Mouse (Mus musculus): ENCODE data around the gene Gne. TPM values are rescaled to one million over a fixed set of nuclear protein-coding genes. Genes with fewer than 3 reads are reported as not detected.
"Not testable (repeated sequence)": the region's sequence is repeated elsewhere in the genome, so short reads cannot be mapped to it uniquely, and the experiment has no call there.

The Gne gene
- polyA plus RNA-seq, 1 experiment: 11.5 TPM

DNA sequence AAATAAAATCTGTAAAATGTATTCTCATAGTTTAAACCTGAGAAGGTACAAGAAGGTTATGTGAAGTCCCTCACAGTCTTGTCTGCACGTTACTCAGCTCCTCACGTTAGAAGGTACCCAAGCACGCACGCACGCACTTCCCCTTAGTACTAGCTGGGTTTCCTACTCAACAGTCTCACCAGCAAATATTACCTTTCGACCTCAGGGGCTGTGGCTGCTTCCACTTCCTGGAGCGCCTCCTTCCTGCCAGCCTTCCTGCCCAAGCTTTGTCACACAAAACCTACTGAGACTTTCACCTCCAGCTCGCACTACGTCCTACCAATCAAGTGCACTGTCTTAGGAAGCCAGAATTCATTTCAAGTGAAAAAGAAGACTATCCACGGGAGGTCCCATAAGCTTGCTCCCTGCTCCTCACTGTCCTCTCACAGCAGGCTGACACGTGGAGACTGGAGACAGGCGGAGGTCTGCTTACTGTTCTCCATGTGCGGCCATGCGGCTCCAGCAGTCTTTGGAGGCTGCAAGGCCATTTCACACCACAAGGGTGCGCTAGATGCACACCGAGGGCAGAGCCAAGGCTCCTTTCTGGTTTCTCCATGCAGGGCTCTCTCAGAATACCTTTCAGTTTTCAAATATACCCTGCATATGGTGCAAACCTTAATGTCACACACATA is 18.5 kb downstream of the Gne start:
- TF ChIP-seq CTCF (IDR thresholded peaks at IDR 0.05; ENCODE audit: low read depth, low read length) (peak; percentile 94), POLR2A (IDR thresholded peaks at IDR 0.05; ENCODE audit: borderline replicate concordance, low read depth, low read length) (no peak)
- Histone ChIP-seq H3K4me1 (ENCODE audit: control insufficient read depth, insufficient read depth, low read length) (peaks cover 4% of the 10 kb centered on the region), H3K27ac (ENCODE audit: insufficient read depth, low read depth, low read length) (no peak overlapping the region), H3K4me3 (ENCODE audit: insufficient read depth, low read length) (peak overlapping the region; percentile 45)

DNA sequence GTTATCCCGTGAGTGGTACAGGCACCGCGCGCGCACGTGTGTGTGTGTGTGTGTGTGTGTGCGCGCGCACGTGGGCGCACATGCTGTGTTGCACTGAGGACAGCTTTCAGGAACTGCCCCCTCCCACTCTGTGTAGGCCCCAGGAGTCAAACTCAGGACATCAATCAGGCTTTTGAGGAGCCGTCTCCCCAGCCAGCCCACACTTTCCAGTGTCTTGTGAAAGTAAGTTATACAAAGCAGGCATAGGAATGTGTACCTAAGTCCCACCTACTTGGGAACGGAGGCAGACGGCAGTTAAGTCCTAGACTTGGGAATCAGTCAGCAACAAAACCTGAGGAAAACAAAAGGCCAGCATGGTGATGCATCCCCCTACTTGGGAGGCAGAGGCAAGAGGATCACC is 21.2 kb downstream of the Gne start:
- H3K4me1 ChIP-seq (ENCODE audit: control insufficient read depth, insufficient read depth, low read length): peaks cover 4% of the 10 kb centered on the region
- TF ChIP-seq POLR2A (IDR thresholded peaks at IDR 0.05; ENCODE audit: borderline replicate concordance, low read depth, low read length): no peak
- no peak for TF ChIP-seq CTCF (IDR thresholded peaks at IDR 0.05; ENCODE audit: low read depth, low read length)
- H3K4me3 ChIP-seq (ENCODE audit: insufficient read depth, low read length): no peak overlapping the region
- no peak overlapping the region for H3K27ac ChIP-seq (ENCODE audit: insufficient read depth, low read depth, low read length)

- Histone ChIP-seq H3K4me1 (ENCODE audit: control insufficient read depth, insufficient read depth, low read length) (peaks cover 4% of the 10 kb centered on the region), H3K4me3 (ENCODE audit: insufficient read depth, low read length) (no peak overlapping the region), H3K27ac (ENCODE audit: insufficient read depth, low read depth, low read length) (no peak overlapping the region)
- TF ChIP-seq POLR2A (IDR thresholded peaks at IDR 0.05; ENCODE audit: borderline replicate concordance, low read depth, low read length) (no peak), CTCF (IDR thresholded peaks at IDR 0.05; ENCODE audit: low read depth, low read length) (no peak)
Measured at GRCm38 (mm10) chr4:44062062-44062461, 21.9 kb downstream of the Gne start.

- H3K27ac ChIP-seq (ENCODE audit: insufficient read depth, low read depth, low read length): no peak overlapping the region
- H3K4me3 ChIP-seq (ENCODE audit: insufficient read depth, low read length): no peak overlapping the region
- H3K4me1 ChIP-seq (ENCODE audit: control insufficient read depth, insufficient read depth, low read length): no peaks in the 10 kb centered on the region
- TF ChIP-seq CTCF (IDR thresholded peaks at IDR 0.05; ENCODE audit: low read depth, low read length): no peak
- TF ChIP-seq POLR2A (IDR thresholded peaks at IDR 0.05; ENCODE audit: borderline replicate concordance, low read depth, low read length): no peak
Measured at GRCm38 (mm10) chr4:44059674-44060073, 24.3 kb downstream of the Gne start.

- Histone ChIP-seq H3K27ac (ENCODE audit: insufficient read depth, low read depth, low read length) (no peak overlapping the region), H3K4me3 (ENCODE audit: insufficient read depth, low read length) (no peak overlapping the region), H3K4me1 (ENCODE audit: control insufficient read depth, insufficient read depth, low read length) (no peaks in the 10 kb centered on the region)
- TF ChIP-seq POLR2A (IDR thresholded peaks at IDR 0.05; ENCODE audit: borderline replicate concordance, low read depth, low read length): no peak
- TF ChIP-seq CTCF (IDR thresholded peaks at IDR 0.05; ENCODE audit: low read depth, low read length): no peak
Measured at GRCm38 (mm10) chr4:44049812-44050211, 34.2 kb downstream of the Gne start.

DNA sequence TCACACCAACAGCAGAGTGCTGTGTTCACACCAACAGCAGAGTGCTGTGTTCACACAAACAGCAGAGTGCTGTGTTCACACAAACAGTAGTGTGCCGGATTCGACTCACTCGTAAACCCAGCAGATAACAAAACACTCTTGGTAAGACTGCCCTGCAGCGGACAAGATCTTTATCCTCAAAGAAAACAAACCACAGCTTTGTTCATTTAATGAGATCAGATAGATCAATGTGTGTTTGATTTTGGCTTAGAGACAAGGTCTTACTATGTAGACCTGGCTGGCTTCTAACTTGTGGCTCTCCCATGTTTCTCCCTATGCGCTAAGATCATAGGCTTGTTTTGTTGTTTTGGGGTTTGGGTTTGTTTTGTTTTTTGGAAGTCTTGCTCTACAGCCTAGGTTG is 37.9 kb downstream of the Gne start:
- H3K4me3 ChIP-seq (ENCODE audit: insufficient read depth, low read length): no peak overlapping the region
- TF ChIP-seq CTCF (IDR thresholded peaks at IDR 0.05; ENCODE audit: low read depth, low read length): no peak
- TF ChIP-seq POLR2A (IDR thresholded peaks at IDR 0.05; ENCODE audit: borderline replicate concordance, low read depth, low read length): no peak
- no peak overlapping the region for H3K27ac ChIP-seq (ENCODE audit: insufficient read depth, low read depth, low read length)
- H3K4me1 ChIP-seq (ENCODE audit: control insufficient read depth, insufficient read depth, low read length): no peaks in the 10 kb centered on the region

GRCm38 (mm10) chr4:44044685-44045356 is 39.2 kb downstream of the Gne start:
- Histone ChIP-seq H3K4me3 (ENCODE audit: insufficient read depth, low read length) (no peak overlapping the region), H3K27ac (ENCODE audit: insufficient read depth, low read depth, low read length) (no peak overlapping the region)
- TF ChIP-seq POLR2A (IDR thresholded peaks at IDR 0.05; ENCODE audit: borderline replicate concordance, low read depth, low read length): no peak
- TF ChIP-seq CTCF (IDR thresholded peaks at IDR 0.05; ENCODE audit: low read depth, low read length): no peak

DNA sequence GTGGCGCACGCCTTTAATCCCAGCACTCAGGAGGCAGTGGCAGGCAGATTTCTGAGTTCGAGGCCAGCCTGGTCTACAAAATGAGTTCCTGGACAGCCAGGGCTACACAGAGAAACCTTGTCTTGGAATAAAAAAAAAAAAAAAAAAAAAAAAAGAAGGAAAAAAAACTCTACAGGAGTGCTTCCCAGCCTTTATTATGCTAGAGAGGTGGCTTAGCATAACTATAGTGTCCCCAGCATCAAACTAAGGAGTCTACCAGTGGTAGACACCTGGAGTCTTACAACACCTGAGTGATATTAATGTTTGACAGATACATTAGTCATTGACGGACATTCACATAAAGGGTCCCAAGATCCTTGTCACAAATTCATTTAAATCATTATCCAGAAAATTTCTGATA is 40.8 kb downstream of the Gne start:
- not testable (repeated sequence) for H3K4me1 ChIP-seq (ENCODE audit: control insufficient read depth, insufficient read depth, low read length); H3K27ac ChIP-seq (ENCODE audit: insufficient read depth, low read depth, low read length)

More at GRCm38 (mm10) chr4:44044685-44045356, 39.2 kb downstream of the Gne start:
- no peaks in the 10 kb centered on the region for H3K4me1 ChIP-seq (ENCODE audit: control insufficient read depth, insufficient read depth, low read length)

DNA sequence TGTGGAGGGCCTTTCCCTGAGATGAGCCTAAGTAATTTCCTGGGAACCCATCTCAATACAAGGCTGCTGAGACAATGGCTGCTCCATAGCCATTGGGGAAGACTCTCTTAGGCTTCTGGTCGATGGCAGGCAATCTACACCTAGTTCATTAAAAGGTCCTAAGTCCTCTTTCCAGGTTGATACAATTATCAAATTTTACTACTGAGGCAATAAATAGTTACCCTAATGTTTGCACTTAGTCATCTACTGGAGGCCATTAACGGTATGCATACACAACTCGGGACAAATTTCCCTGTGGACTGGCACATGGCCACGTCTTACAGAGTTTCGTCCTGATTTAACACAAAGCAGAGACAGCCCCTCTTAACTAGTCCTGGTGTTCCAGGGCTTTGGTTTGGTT is 41.5 kb downstream of the Gne start:
- no peak for TF ChIP-seq CTCF (IDR thresholded peaks at IDR 0.05; ENCODE audit: low read depth, low read length)
- TF ChIP-seq POLR2A (IDR thresholded peaks at IDR 0.05; ENCODE audit: borderline replicate concordance, low read depth, low read length): no peak
- Histone ChIP-seq H3K4me1 (ENCODE audit: control insufficient read depth, insufficient read depth, low read length) (no peaks in the 10 kb centered on the region), H3K4me3 (ENCODE audit: insufficient read depth, low read length) (no peak overlapping the region), H3K27ac (ENCODE audit: insufficient read depth, low read depth, low read length) (no peak overlapping the region)

More for the DNA sequence above, 40.8 kb downstream of the Gne start:
- H3K4me3 ChIP-seq (ENCODE audit: insufficient read depth, low read length): not testable (repeated sequence)

GRCm38 (mm10) chr4:44040802-44041201 is 43.2 kb downstream of the Gne start:
- Histone ChIP-seq H3K4me3 (ENCODE audit: insufficient read depth, low read length) (no peak overlapping the region), H3K4me1 (ENCODE audit: control insufficient read depth, insufficient read depth, low read length) (no peaks in the 10 kb centered on the region), H3K27ac (ENCODE audit: insufficient read depth, low read depth, low read length) (no peak overlapping the region)
- no peak for TF ChIP-seq CTCF (IDR thresholded peaks at IDR 0.05; ENCODE audit: low read depth, low read length)
- no peak for TF ChIP-seq POLR2A (IDR thresholded peaks at IDR 0.05; ENCODE audit: borderline replicate concordance, low read depth, low read length)
